Mouse (Mus musculus) duodenum, adult 2 months (tissue): Measurements from ENCODE around the gene Uhrf1. TPM values are rescaled to one million over a fixed set of nuclear protein-coding genes. Genes with fewer than 3 reads are reported as not detected.

Experiments
- polyA plus RNA-seq: library from polyadenylated mRNA; depleted of rRNA; stranded (reverse); fragments of >200 nt; gene quantifications from 2 replicates; pipeline ENCODE4 v1.2.3, GENCODE M21; 2012; ENCODE audit warnings: low replicate concordance; rRNA removed

Gene Uhrf1
- 9.4 and 14.0 TPM in 2 replicates for polyA plus RNA-seq

GRCm38 (mm10) chr17:56303160-56303846 is at the start of gene Uhrf1:
Uhrf1 (plus strand) TSS chr17:56303321.

GRCm38 (mm10) chr17:56256239-56256881 is 46.8 kb upstream of the Uhrf1 start, which contains the start of gene Fem1a:
Fem1a (plus strand) TSS chr17:56256810.

GRCm38 (mm10) chr17:56276643-56277566 is 26.2 kb upstream of the Uhrf1 start, which contains the start of gene Ticam1:
Ticam1 (minus strand) TSS chr17:56276786.

GRCm38 (mm10) chr17:56292531-56293222 is 10.4 kb upstream of the Uhrf1 start, which contains the start of gene Plin3:
Plin3 (minus strand) TSS chr17:56292873.

GRCm38 (mm10) chr17:56300186-56300585 is 2.9 kb upstream of the Uhrf1 start, which contains the start of gene Arrdc5:
Arrdc5 (minus strand) TSS chr17:56300286.

GRCm38 (mm10) chr17:56325450-56326152 is 22.5 kb downstream of the Uhrf1 start, which contains the start of gene Kdm4b:
Kdm4b (plus strand) TSS chr17:56326062.

Other genes starting within 250 kb of the Uhrf1 start
- gene Ubxn6, start 228.3 kb upstream of the Uhrf1 start, polyA plus RNA-seq: 47.8 and 66.0 TPM in 2 replicates
- 17.7 and 37.4 TPM in 2 replicates for gene Hdgfl2, start 223.7 kb upstream of the Uhrf1 start, polyA plus RNA-seq
- 5.8 and 9.5 TPM in 2 replicates for gene Plin4, start 193.5 kb upstream of the Uhrf1 start, polyA plus RNA-seq
- 0.37 and 0.41 TPM in 2 replicates for gene Plin5, start 185.7 kb upstream of the Uhrf1 start, polyA plus RNA-seq
- gene Lrg1, start 181.3 kb upstream of the Uhrf1 start, polyA plus RNA-seq: 22.8 and 28.2 TPM in 2 replicates
- gene Sema6b, start 163.0 kb upstream of the Uhrf1 start, polyA plus RNA-seq: 7.6 and 19.5 TPM in 2 replicates
- gene Tnfaip8l1, start 140.8 kb upstream of the Uhrf1 start, polyA plus RNA-seq: 5.9 and 6.6 TPM in 2 replicates
- gene Mydgf, start 119.4 kb upstream of the Uhrf1 start, polyA plus RNA-seq: 97.9 and 103 TPM in 2 replicates
- gene Dpp9, start 84.4 kb upstream of the Uhrf1 start, polyA plus RNA-seq: 29.2 and 43.7 TPM in 2 replicates
- gene Fem1a, start 46.5 kb upstream of the Uhrf1 start, polyA plus RNA-seq: 16.4 and 18.8 TPM in 2 replicates
- 73.3 and 108 TPM in 2 replicates for gene Ticam1, start 26.5 kb upstream of the Uhrf1 start, polyA plus RNA-seq
- gene Plin3, start 10.4 kb upstream of the Uhrf1 start, polyA plus RNA-seq: 103 and 238 TPM in 2 replicates
- not detected in 2 replicates for gene Arrdc5, start 3.0 kb upstream of the Uhrf1 start, polyA plus RNA-seq
- 18.6 and 24.8 TPM in 2 replicates for gene Kdm4b, start 22.7 kb downstream of the Uhrf1 start, polyA plus RNA-seq
- gene Ptprs, start 173.2 kb downstream of the Uhrf1 start, polyA plus RNA-seq: 25.7 and 52.3 TPM in 2 replicates
- not detected in 2 replicates for gene Znrf4, start 209.1 kb downstream of the Uhrf1 start, polyA plus RNA-seq